Mouse (Mus musculus) thymus, adult 2 months (tissue): ENCODE data around the gene Tmem132c.

Source experiments
- CTCF ChIP-seq: fragments of 200-500 bp; IDR thresholded peaks from 2 replicates; pipeline ENCODE4 v1.5.1; 2012; ENCODE audit warnings: mild to moderate bottlenecking, control low read depth, low read length, moderate library complexity, borderline replicate concordance; ENCODE audit not compliant: control insufficient read depth, poor library complexity, insufficient read depth; ENCODE audit errors: extremely low read depth
- POLR2A ChIP-seq: fragments of 200-500 bp; IDR thresholded peaks from 2 replicates; pipeline ENCODE4 v1.6.1; 2012; ENCODE audit warnings: mild to moderate bottlenecking, low read length, control low read depth, moderate library complexity; ENCODE audit not compliant: control insufficient read depth, poor library complexity, insufficient read depth; ENCODE audit errors: extremely low read depth

GRCm38 (mm10) chr5:127240646-127241045 is 962 bp upstream of the Tmem132c start:
- TF ChIP-seq CTCF (no peak), POLR2A (no peak)
